Mouse (Mus musculus): Measurements from ENCODE around the gene Isca1.

DNA sequence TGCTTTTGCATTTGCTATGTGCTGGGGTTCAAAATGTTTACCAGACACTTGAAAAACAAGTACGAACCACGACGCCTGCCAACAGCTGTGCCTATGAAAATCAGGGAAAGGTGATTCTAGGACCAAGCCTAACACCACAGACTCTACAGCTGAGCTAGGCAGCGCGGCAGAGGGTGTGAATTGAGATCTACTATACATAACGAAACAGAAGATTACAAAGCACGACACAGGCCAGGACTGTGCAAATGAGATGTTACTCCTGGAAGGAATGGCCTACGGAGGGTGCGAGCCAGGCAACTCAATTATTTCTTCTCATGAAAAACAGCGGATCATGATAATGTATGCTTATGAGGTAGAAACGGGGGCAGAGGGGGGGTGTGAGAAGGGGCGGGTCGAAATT, 1.1 kb downstream of the Isca1 start:
- TF ChIP-seq GATA1 (IDR thresholded peaks at IDR 0.05; ENCODE audit: borderline replicate concordance, low read length) (no peak), FLI1 (IDR thresholded peaks at IDR 0.05; ENCODE audit: low read length) (no peak)
